Mouse (Mus musculus) spleen, adult 12 weeks (tissue): ENCODE measurements around the gene AI854703.

Experiments used
- DNase-seq: peaks from one replicate; pipeline ENCODE4 v3.0.0; 2022; ENCODE audit warnings: low spot score

AI854703 gene

DNA sequence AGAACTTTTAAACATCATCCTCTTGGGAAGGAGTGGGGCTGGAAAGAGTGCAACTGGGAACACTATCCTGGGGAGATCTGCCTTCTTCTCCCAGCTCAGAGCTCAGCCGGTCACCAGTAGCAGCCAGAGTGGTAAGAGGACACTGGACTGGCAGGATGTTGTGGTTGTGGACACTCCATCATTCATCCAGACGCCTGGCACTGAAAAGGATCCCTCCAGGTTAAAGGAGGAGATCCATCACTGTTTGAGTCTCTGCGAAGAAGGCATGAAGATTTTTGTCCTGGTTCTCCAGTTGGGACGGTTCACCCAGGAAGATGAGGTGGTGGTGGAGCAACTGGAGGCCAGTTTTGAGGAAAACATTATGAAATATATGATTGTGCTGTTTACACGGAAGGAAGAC lies 32.2 kb downstream of the AI854703 start:
- DNase-seq, result no peak

DNA sequence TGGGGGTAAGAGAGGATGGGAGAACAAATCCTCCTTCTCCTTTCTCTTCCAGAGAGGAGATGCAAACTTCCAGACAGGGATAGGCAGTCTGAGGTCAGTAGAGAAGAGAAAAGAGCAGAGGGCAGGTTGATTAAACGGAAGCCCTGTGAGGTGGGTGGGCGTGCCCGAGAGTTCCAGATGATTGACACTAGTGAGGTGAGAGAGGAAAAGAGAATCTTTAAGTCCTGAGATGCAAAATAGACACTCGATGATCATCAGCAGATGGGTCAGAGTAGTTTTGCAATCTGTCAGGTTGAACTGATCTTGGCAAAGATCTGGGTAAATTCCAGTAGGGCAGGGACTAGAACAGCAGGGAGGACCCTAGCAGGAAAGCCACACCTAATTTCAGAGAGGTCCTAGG lies 38.2 kb downstream of the AI854703 start:
- DNase-seq, result no peak

GRCm38 (mm10) chr6:48665471-48665870 lies 38.9 kb downstream of the AI854703 start:
- no peak for DNase-seq

DNA sequence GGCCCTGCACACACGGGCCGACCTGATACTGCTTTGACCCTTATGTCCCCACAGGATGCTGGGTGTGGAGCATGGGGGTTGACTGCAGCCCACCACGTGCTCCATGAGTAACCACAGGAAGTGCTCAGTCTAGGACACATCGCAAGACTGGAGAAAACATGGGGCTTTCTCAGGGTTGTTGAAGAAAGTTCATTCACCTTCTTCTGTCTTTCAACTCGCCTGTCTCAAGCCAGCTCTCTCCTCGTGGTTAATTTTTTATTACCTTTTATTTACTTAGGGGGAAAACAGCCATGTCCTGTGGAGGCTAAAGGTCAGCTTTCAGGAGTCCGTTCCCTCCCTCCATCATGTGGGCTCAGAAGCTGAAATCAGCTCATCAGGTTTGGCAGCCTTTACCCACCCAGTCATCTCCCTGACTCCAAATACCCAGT lies 39.6 kb downstream of the AI854703 start:
- DNase-seq, result no peak

DNA sequence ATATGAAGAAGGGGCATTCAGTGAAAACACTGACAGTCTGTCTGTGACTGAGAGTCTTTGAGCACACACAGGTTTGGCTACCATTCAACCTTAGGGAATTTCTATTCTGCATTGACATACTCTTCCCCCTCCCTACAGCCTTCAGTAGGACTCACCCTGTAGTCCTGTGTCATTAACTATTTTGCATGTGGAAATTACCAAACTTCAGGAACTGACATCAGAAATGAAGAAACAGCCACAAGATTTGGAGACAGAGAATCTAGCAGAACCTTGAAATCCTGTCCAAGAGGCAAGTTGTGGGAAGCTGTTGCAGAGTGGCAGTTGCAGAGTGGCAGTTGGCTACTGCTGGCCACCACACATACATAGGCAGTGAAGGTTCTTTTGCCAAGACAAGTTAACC lies 41.5 kb downstream of the AI854703 start:
- DNase-seq, result no peak

DNA sequence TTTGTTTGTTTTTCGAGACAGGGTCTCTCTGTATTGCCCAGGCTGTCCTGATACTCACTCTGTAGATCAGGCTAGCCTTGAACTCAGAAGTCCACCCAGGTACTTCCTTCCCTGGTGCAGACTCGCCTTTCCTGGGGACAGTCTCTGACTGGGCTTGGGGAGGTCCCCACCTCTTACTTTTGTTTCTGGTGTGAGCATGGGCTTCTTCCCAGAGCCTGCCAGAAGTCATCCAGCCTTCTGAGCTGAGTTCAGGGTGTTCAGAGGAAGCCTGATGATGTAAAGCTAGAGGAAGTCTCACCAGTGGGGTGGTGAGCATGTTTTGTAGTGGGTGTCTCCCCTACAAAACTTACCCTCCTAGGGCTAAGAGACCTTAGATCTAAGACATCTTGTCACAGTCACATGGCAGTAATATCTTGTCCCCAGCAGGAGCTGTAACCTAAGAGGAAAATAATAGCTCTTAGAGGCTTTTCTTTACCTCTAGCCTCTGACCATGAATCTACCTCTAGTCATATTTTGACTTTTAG lies 42.9 kb downstream of the AI854703 start:
- DNase-seq, result no peak

DNA sequence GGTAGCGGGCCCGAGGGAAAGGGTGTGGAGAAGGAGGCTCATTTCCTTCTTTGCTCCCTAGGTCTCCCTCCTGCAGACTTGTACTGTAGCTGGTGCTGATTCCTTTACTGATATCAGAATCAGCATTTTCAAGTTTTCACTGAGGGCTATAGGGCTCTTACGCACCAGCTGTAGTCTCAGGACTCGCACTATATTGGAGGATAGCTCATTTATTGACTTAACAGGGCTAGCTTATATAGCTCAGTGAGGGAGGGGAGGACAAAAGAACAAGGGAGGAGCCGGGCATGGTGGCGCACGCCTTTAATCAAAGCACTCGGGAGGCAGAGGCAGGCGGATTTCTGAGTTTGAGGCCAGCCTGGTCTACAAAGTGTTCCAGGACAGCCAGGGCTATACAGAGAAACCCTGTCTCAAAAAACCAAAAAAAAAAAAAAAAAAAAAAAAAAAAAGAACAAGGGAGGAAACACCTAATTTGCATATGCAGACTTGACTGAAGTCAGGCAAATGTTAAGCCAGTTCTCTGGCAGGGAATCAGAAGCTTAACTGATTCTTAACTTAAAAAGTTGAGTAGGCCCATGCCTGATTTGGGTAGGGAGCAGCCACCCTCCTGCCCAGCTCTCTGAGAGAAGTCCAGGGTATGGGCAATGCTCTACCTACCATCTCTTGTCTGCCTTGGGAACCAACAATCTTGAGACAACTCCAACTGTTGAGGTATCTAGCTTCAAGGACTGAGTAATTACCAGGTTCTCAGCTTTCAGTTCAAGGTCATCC lies 47.9 kb downstream of the AI854703 start:
- DNase-seq, result no peak

- no peak for DNase-seq
Measured at GRCm38 (mm10) chr6:48675400-48675930, 48.9 kb downstream of the AI854703 start.

DNA sequence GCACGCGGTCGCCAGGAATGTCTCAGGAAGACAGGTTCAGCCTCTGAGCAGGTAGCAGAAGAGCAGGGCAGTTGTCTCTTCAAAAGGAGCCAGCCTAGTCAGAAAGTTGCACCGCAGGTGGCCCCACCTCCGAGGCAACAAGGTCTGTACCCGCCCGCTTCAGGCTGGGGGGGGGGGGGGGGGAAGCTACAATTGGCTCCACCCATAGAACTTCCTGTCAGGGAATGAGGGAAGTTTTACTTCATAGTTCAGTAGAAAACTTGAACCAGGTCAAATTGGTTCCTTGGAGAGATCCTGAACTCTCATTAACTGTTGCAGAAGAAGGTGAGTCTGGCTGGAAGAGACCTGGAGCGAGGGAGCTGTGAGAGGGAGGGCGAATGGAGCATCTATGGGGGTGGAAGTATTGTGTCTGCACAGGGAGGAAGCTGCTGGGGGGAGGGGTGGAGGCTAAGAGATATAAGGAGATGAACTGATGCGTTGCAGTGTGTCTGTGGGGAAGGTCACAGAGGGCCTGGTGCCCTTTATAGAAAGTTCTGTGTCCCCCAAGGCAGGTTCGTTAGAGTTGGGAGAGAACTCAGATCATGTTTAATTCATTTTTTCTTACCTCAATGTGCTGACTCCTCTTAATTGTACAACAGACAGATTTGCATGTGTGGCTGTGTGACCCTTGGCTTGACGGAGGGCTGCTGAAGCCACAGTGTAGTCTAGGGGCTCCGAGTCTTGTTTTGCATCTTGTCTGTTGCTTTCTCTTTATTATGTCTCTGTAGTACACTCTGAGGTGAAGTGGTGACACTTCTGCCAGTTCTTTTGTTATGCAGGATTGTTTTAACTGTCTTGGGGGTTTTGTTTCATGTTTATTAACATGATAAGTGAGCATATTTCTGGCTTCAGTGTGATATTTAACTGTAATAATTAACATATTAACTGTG lies 49.6 kb downstream of the AI854703 start, which contains the start of gene Gimap9:
TSS of gene Gimap9 (plus strand) at position 199 of the 929 bp plus-strand sequence.
- peak; percentile 68 for DNase-seq

DNA sequence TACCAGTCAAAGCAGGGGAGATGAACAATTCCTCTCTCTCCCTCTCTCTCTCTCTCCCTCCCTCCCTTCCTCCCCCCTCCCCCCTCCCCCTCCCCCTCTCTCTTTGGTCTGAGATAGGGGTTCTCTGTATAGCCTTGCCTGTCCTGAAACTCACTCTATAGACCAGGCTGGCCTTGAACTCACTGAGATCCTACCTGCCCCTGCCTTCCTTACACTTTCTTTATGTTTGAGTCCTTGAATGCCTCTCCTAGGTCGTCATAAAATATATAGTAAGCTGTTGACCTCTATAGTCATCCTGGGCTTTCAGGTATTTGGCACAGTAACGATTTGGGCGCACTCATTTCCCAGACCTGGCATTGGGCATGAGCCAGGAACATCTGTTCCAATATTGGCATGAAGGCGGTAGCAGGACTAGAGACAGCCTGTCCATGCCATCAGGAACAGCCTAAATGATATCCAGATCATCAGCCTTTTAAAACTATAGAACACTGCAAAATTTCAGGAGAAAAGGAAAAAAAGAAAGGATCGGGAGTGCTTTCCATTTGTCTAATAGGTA lies 50.4 kb downstream of the AI854703 start:
- no peak for DNase-seq

GRCm38 (mm10) chr6:48677492-48678345 lies 51.2 kb downstream of the AI854703 start:
- DNase-seq, result no peak

DNA sequence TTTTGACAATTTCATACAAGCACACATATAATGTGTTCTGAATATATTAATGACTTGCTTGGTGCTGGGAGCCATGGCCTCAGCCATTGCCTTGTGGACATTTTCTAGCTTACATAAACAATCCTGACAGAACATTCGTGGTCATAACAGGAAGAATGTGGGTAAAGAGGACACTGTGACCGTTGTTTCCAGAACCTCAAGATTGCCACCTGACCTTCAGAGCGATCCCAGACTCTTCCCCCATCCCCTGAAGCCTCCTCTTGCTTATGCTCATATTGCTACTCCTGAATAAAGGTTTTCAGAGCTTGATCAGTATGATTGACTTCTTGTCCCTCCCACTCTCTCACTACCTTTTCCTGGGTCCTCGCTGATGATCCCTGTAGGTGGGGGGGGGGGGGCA lies 51.8 kb downstream of the AI854703 start:
- DNase-seq, result no peak

DNA sequence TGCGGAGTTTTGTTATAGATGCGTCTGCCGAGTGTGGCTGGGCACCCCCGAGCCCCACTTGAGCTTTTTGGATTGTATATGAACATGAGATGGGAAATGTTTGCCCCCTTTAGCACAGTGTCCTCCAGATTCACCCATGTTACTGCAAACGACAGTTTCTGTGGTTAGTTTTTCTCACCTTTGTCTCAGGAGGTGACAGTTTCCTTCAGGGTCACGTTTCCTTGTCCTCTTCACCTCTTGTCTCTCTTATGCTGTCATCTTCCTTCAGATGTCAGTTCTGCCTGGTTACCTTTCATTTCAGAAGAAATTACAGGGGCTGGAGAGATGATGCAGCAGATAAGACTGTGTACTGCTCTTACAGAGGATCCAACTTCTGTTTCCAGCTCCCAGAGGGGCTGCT lies 53.1 kb downstream of the AI854703 start:
- no peak for DNase-seq

- DNase-seq, result no peak
Measured at GRCm38 (mm10) chr6:48680421-48680820, 53.9 kb downstream of the AI854703 start.

DNA sequence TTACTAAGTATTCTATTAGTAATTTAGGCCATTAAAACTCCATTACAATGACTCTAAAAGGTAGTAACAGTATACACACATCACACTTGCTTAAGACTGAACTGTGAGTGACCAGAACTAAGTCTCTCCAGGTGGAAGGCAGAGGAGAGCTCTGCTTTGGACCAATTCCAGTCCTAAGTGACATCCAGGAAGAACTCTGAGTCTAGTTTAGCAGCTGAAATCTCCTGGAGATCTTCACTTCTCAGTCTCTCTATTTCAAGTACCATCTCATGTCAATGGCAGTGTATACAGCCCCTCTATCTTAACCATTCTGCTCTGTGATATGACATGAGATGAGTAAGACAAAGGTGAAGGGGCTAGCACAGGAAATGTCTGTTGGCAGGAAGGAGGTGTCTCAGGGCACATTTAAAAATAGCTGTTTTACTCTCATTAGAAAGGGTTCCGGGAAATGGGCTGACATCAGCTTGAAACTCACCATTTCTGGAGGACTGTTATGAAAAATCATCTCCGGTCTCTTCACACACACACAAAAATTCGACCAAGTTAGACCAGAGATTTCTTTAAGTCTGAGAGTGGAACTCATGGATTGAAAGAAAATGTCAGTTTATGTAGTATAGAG lies 55.0 kb downstream of the AI854703 start:
- no peak for DNase-seq

GRCm38 (mm10) chr6:48682271-48682670 lies 55.7 kb downstream of the AI854703 start:
- no peak for DNase-seq
